Mouse (Mus musculus): Measurements from ENCODE around the gene Trp53rka. TPM values are rescaled to one million over a fixed set of nuclear protein-coding genes. Genes with fewer than 3 reads are reported as not detected.

Gene Trp53rka
- polyA plus RNA-seq, 1 experiment from 2014 or later = 30.6 TPM

DNA sequence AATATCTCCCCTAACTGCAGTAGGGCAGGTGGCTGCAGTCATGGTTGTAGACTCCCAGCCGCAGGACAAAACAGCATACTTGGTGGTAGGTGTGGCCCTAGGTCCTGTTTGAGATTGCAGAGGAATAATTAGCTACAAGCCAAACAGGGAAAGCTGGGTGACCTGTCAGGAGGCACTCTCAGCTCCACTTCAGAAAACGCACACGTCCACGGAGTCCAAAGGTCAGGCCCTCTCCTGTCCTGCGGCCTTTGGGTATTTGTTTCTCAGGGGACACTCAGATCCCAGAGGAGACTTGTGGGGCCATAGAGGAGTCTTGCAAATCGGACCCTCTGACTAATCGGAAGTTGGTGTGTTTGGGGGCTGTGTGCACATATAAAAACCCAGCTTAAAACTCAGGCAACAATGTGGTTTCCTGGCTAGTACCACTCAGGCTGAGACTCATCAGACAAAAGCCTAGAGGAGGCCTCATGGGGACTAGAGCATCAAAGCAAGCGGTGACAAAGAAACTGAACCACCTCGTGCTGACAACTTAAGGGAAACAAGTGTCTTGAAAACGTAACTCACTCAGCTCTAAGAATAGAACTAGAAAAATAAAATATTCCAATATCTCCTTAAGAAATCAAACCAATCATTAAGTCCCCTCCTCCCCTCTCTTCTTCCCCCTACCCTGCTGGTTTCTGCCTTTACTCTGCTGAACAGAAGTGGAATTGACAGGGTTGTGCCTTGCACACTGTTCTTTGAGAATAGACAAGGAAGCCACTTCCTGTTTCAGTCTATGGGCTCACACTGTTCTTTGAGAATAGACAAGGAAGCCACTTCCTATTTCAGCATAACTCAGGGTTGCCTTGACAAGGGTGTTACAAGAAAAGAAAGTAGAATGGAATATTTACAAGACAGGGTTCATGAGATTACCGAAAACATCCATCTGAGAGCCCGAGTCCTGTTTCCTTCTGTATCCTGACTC is 40.1 kb downstream of the Trp53rka start:
- Histone ChIP-seq H3K27me3 (ENCODE audit: control insufficient read depth, insufficient read depth, low read length) (no peaks in the 10 kb centered on the region), H3K36me3 (ENCODE audit: control insufficient read depth, insufficient read depth, low read length) (no peaks in the 10 kb centered on the region), H3K9me3 (ENCODE audit: control insufficient read depth, low read depth, low read length) (no peaks in the 10 kb centered on the region), H3K4me2 (replicated peaks; ENCODE audit: low read depth, low read length) (no peak overlapping the region), H3K4me3 (ENCODE audit: low read depth, low read length) (no peak overlapping the region), H3K9ac (replicated peaks; ENCODE audit: low read depth, low read length) (no peak overlapping the region), H3K4me1 (ENCODE audit: control insufficient read depth, insufficient read depth, low read length) (no peaks in the 10 kb centered on the region), H3K27ac (ENCODE audit: low read length) (no peak overlapping the region)
- no peak for ATAC-seq (ENCODE audit: insufficient number of reproducible peaks, insufficient read depth, low FRiP score, low read depth)
- 71% methylated on average over 12 of the region's 12 CpGs for WGBS

DNA sequence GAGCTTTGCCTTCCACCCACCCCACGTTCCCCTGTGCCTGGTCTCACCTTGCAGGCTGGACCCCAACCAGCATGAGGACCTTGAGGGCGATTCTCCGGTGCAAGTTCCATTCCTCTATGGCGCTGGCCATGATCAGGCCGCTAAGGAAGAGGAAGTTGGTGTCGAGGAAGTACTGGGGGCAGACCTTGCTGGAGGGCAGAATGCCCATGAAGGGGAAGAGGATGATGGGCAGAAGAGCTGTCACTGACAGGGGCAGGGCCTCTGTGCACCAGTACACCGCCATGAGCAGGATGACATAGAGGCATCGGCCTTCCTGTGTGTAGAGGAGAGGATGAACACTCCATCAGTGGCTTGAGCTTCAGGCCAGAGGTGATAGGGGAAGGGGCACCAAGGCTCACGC is 44.6 kb downstream of the Trp53rka start:
- Histone ChIP-seq H3K4me3 (ENCODE audit: low read depth, low read length) (no peak overlapping the region), H3K4me2 (replicated peaks; ENCODE audit: low read depth, low read length) (no peak overlapping the region), H3K36me3 (ENCODE audit: control insufficient read depth, insufficient read depth, low read length) (no peaks in the 10 kb centered on the region), H3K9ac (replicated peaks; ENCODE audit: low read depth, low read length) (no peak overlapping the region), H3K27ac (ENCODE audit: low read length) (no peak overlapping the region), H3K4me1 (ENCODE audit: control insufficient read depth, insufficient read depth, low read length) (no peaks in the 10 kb centered on the region), H3K9me3 (ENCODE audit: control insufficient read depth, low read depth, low read length) (no peaks in the 10 kb centered on the region), H3K27me3 (ENCODE audit: control insufficient read depth, insufficient read depth, low read length) (no peaks in the 10 kb centered on the region)
- ATAC-seq (ENCODE audit: insufficient number of reproducible peaks, insufficient read depth, low FRiP score, low read depth) = no peak
- 90% methylated on average over 9 of the region's 9 CpGs for WGBS

DNA sequence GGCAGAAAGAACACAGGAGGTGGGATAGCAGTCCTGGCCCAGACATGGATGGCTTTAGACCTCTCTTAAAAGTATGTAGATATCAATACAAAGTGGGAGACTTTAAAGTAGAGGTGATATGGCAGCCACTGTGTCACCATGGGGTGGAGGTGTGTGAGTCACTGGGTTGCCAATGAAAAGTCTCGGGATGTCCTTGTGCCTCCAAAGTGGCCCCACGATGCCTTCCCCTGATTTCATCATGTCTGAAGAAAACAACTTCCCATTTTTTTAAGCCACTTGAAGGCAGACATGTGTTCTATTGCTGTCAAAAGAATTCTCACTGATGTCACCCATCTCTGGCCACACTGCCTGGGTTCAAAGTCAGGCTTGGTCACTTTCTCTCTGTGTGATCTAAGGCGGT is 48.3 kb downstream of the Trp53rka start:
- Histone ChIP-seq H3K36me3 (ENCODE audit: control insufficient read depth, insufficient read depth, low read length) (no peaks in the 10 kb centered on the region), H3K4me3 (ENCODE audit: low read depth, low read length) (no peak overlapping the region), H3K4me2 (replicated peaks; ENCODE audit: low read depth, low read length) (no peak overlapping the region), H3K9me3 (ENCODE audit: control insufficient read depth, low read depth, low read length) (no peaks in the 10 kb centered on the region), H3K27ac (ENCODE audit: low read length) (no peak overlapping the region), H3K27me3 (ENCODE audit: control insufficient read depth, insufficient read depth, low read length) (no peaks in the 10 kb centered on the region), H3K9ac (replicated peaks; ENCODE audit: low read depth, low read length) (no peak overlapping the region), H3K4me1 (ENCODE audit: control insufficient read depth, insufficient read depth, low read length) (no peaks in the 10 kb centered on the region)
- WGBS = 81% methylated on average over 3 of the region's 3 CpGs
- ATAC-seq (ENCODE audit: insufficient number of reproducible peaks, insufficient read depth, low FRiP score, low read depth) = no peak

DNA sequence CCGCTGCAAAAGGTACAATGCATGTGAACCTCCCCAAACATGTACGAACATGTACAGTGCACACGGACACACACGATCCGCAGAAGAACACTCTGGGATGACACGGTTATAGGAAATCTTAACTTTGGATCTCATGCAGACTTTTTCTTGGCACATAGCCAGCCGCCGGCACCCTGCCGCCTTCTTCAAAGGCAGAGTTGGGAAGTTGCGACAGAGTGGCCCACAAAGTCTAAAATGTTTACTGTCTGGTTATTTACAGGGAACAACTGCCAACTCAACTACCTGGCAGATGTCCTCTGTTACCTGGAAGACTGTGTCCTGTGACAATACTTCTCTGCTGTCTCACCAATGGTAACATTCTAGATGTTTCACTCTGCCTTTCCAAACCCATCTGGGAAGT is 50.1 kb downstream of the Trp53rka start:
- Histone ChIP-seq H3K4me2 (replicated peaks; ENCODE audit: low read depth, low read length) (no peak overlapping the region), H3K4me1 (ENCODE audit: control insufficient read depth, insufficient read depth, low read length) (no peaks in the 10 kb centered on the region), H3K27ac (ENCODE audit: low read length) (no peak overlapping the region), H3K36me3 (ENCODE audit: control insufficient read depth, insufficient read depth, low read length) (no peaks in the 10 kb centered on the region), H3K27me3 (ENCODE audit: control insufficient read depth, insufficient read depth, low read length) (no peaks in the 10 kb centered on the region), H3K9me3 (ENCODE audit: control insufficient read depth, low read depth, low read length) (no peaks in the 10 kb centered on the region), H3K4me3 (ENCODE audit: low read depth, low read length) (no peak overlapping the region), H3K9ac (replicated peaks; ENCODE audit: low read depth, low read length) (no peak overlapping the region)
- ATAC-seq (ENCODE audit: insufficient number of reproducible peaks, insufficient read depth, low FRiP score, low read depth) = no peak
- WGBS = 79% methylated on average over 10 of the region's 10 CpGs

DNA sequence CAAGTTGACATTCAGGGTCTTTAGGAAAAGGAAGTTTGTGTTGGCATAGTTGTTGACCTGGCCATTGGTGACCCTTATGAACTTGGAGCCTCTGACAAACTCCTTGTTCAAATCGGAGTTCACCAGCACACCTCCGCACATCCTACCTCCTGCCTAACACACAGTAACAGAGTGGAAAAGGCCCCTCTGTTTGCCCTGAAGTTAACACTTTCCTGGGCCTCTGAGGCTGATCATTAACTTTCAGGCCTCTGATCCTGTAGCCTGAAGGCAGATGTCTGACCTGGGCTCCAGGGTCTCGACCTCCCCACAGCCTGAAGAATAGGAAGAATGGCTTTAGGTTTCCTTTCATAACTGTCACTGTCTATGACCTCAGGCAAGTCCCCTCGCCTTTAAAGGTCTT is 51.5 kb downstream of the Trp53rka start:
- Histone ChIP-seq H3K27me3 (ENCODE audit: control insufficient read depth, insufficient read depth, low read length) (no peaks in the 10 kb centered on the region), H3K9me3 (ENCODE audit: control insufficient read depth, low read depth, low read length) (no peaks in the 10 kb centered on the region), H3K27ac (ENCODE audit: low read length) (no peak overlapping the region), H3K4me2 (replicated peaks; ENCODE audit: low read depth, low read length) (no peak overlapping the region), H3K36me3 (ENCODE audit: control insufficient read depth, insufficient read depth, low read length) (no peaks in the 10 kb centered on the region), H3K9ac (replicated peaks; ENCODE audit: low read depth, low read length) (no peak overlapping the region), H3K4me3 (ENCODE audit: low read depth, low read length) (no peak overlapping the region), H3K4me1 (ENCODE audit: control insufficient read depth, insufficient read depth, low read length) (no peaks in the 10 kb centered on the region)
- 48% methylated on average over 4 of the region's 4 CpGs for WGBS
- ATAC-seq (ENCODE audit: insufficient number of reproducible peaks, insufficient read depth, low FRiP score, low read depth) = no peak

Other genes starting within 250 kb of the Trp53rka start
- gene Slc35c2, start 205.5 kb downstream of the Trp53rka start, polyA plus RNA-seq (2014; fragmentation: Nextera tagmentation; extraction: Ambion mirVana) = 42.5 and 43.5 TPM in 2 replicates
- 66.4 and 77.8 TPM in 2 replicates for gene Elmo2, start 166.8 kb downstream of the Trp53rka start, polyA plus RNA-seq (2014; fragmentation: Nextera tagmentation; extraction: Ambion mirVana)
- gene Zfp663, start 124.6 kb downstream of the Trp53rka start, polyA plus RNA-seq (2014; fragmentation: Nextera tagmentation; extraction: Ambion mirVana) = 0.23 and 1.7 TPM in 2 replicates
- gene Zfp334, start 105.1 kb downstream of the Trp53rka start, polyA plus RNA-seq (2014; fragmentation: Nextera tagmentation; extraction: Ambion mirVana) = 9.6 and 10.3 TPM in 2 replicates
- 0.06 TPM in 1 of 2 replicates, not detected in the other for gene Ocstamp, start 92.9 kb downstream of the Trp53rka start, polyA plus RNA-seq (2014; fragmentation: Nextera tagmentation; extraction: Ambion mirVana)
- gene Slc13a3, start 20.1 kb downstream of the Trp53rka start, polyA plus RNA-seq (2014; fragmentation: Nextera tagmentation; extraction: Ambion mirVana) = 0.38 TPM in 1 of 2 replicates, not detected in the other
- gene Slc2a10, start 10.5 kb upstream of the Trp53rka start, polyA plus RNA-seq (2014; fragmentation: Nextera tagmentation; extraction: Ambion mirVana) = 7.3 and 8.5 TPM in 2 replicates
- gene Eya2, start 101.7 kb upstream of the Trp53rka start, polyA plus RNA-seq (2014; fragmentation: Nextera tagmentation; extraction: Ambion mirVana) = 13.2 and 15.4 TPM in 2 replicates